Mouse (Mus musculus) intestine, embryonic 14.5 days (tissue): ENCODE data around the gene Olfr1044. TPM values are rescaled to one million over a fixed set of nuclear protein-coding genes. Genes with fewer than 3 reads are reported as not detected.
"Not testable (repeated sequence)": the region's sequence is repeated elsewhere in the genome, so short reads cannot be mapped to it uniquely, and the experiment has no call there.

Experiments used
- ATAC-seq: fragments of 200-750 bp; cut with Nextera tagmentation; replicated peaks from 2 replicates; pipeline ENCODE4 v1.8.0; 2017; ENCODE audit warnings: low read depth, moderate number of reproducible peaks, moderate TSS enrichment, moderate library complexity; ENCODE audit not compliant: low FRiP score, low TSS enrichment
- DNase-seq: peaks from one replicate; pipeline ENCODE4 v3.0.0-alpha.2; 2018; ENCODE audit warnings: low spot score
- H3K27ac ChIP-seq: fragments of 300-500 bp; sonication (generic); 2 replicates; pipeline ENCODE4 v1.5.1; 2014; ENCODE audit warnings: low read depth, mild to moderate bottlenecking, control low read depth
- H3K27me3 ChIP-seq: fragments of 300-500 bp; sonication (generic); replicated peaks from 2 replicates; pipeline ENCODE4 v1.6.1; 2014; ENCODE audit warnings: low read length, control low read depth; ENCODE audit not compliant: control insufficient read depth, insufficient read depth
- H3K36me3 ChIP-seq: fragments of 300-500 bp; sonication (generic); 2 replicates; pipeline ENCODE4 v1.6.1; 2014; ENCODE audit warnings: low read length, control low read depth; ENCODE audit not compliant: control insufficient read depth, insufficient read depth
- H3K4me1 ChIP-seq: fragments of 300-500 bp; sonication (generic); replicated peaks from 2 replicates; pipeline ENCODE4 v1.6.1; 2014; ENCODE audit warnings: low read length, control low read depth, mixed read lengths; ENCODE audit not compliant: control insufficient read depth, insufficient read depth
- H3K4me2 ChIP-seq: fragments of 300-500 bp; sonication (generic); 2 replicates; pipeline ENCODE4 v1.6.1; 2014; ENCODE audit warnings: low read length
- H3K4me3 ChIP-seq: fragments of 300-500 bp; sonication (generic); 2 replicates; pipeline ENCODE4 v1.5.1; 2014; ENCODE audit warnings: low read depth, low read length, control low read depth, mixed read lengths
- H3K9ac ChIP-seq: fragments of 300-500 bp; sonication (generic); 2 replicates; pipeline ENCODE4 v1.6.1; 2014; ENCODE audit warnings: mild to moderate bottlenecking, low read length
- H3K9me3 ChIP-seq: fragments of 300-500 bp; sonication (generic); 2 replicates; pipeline ENCODE4 v1.6.1; 2016; ENCODE audit warnings: low read length, control low read depth; ENCODE audit not compliant: control insufficient read depth
- WGBS: fragments of 180-500 bp; shearing (Covaris S2); extraction: QIAGEN DNeasy Blood & Tissue Kit; methylation state at CpG from one replicate; pipeline ENCODE4 v1.1.7; 2014; 5-methylcytosine and 5-hydroxymethylcytosine counted together
- polyA plus RNA-seq: library from polyadenylated mRNA; unstranded; fragments of >200 nt; fragmentation: Nextera tagmentation; extraction: Ambion mirVana; gene quantifications from 2 replicates; pipeline ENCODE4 v1.2.1, GENCODE M21; 2014

The Olfr1044 gene
- not detected in 2 replicates for polyA plus RNA-seq

DNA sequence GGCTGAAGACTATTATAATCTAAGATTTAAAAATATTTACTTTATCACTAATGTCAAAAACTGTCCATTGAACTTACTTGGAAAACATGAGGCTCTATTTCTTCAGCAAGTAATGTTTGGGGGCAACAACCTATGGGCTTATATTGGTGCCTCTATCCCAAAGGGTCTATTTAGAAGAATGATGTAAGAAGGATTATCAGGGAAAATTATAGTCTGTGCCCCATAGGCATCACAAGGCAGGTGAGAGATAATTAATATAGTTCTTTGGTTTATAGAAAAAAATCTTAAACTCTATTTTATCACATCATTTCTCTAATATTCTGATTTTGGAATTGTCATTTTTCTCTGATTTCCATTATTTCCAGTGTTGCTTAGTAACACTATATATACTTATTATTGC, at the start of gene Olfr1044:
Gene Olfr1044, minus strand, starts transcription at position 101 of the 400 bp plus-strand sequence.
- Histone ChIP-seq H3K9me3 (no peaks in the 10 kb centered on the region), H3K4me1 (no peaks in the 10 kb centered on the region), H3K36me3 (no peaks in the 10 kb centered on the region), H3K4me3 (no peak within 1 kb of the TSS), H3K27ac (no peak within 1 kb of the TSS), H3K4me2 (no peak within 1 kb of the TSS), H3K27me3 (no peaks in the 10 kb centered on the region), H3K9ac (no peak within 1 kb of the TSS)
- no peak for DNase-seq
- no peak for ATAC-seq

DNA sequence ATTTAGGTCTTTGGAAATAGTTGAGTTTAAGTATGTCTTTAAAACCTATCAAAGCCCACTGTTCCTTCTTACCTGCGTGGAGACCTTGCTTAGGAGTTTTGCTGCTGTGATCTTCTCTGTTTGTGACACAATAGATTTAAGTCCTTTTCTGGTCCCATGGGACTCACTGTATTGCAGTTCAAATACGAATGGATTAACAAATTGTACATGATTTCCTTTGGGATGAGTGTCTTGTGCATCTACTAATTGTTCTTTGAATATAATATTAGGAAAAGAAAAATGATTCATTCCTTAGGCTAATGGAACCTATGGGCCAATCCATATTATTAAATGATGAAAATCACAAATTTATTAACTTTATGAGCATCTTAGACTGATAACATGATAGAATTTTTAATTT, 41.6 kb upstream of the Olfr1044 start, which contains the start of gene Olfr1046:
Gene Olfr1046, minus strand, starts transcription at position 101 of the 400 bp plus-strand sequence.
- Histone ChIP-seq H3K36me3 (no peaks in the 10 kb centered on the region), H3K27ac (no peak within 1 kb of the TSS), H3K9ac (no peak within 1 kb of the TSS), H3K9me3 (no peaks in the 10 kb centered on the region), H3K4me2 (no peak within 1 kb of the TSS), H3K4me1 (no peaks in the 10 kb centered on the region), H3K4me3 (no peak within 1 kb of the TSS), H3K27me3 (no peaks in the 10 kb centered on the region)
- 70% methylated on average over 2 of the region's 2 CpGs for WGBS
- DNase-seq (no peak), ATAC-seq (no peak)

DNA sequence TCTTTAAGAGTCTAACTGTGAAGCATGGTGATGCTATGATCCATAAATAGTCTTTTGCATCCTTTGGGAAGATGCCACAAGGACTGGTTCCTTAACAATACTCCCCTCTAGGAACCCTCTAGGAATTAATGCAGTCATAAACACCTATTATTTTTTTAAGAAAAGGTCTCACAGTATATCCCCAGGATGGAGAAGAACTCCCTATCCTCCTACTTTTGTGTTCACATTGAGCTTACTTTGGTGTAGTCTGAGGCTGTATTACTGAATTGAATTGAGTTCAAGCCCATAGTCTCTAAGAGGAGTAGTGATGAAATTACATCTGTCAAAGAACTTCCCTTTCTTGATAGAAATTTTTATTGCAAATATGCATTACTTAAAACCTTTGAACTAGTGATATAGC, 25.3 kb upstream of the Olfr1044 start, which contains the start of gene Olfr1045:
Gene Olfr1045, minus strand, starts transcription at position 101 of the 400 bp plus-strand sequence.
- Histone ChIP-seq H3K27ac (no peak within 1 kb of the TSS), H3K4me3 (no peak within 1 kb of the TSS), H3K4me1 (no peaks in the 10 kb centered on the region), H3K4me2 (no peak within 1 kb of the TSS), H3K9ac (no peak within 1 kb of the TSS), H3K27me3 (no peaks in the 10 kb centered on the region), H3K36me3 (no peaks in the 10 kb centered on the region), H3K9me3 (no peaks in the 10 kb centered on the region)
- ATAC-seq = no peak
- no peak for DNase-seq

DNA sequence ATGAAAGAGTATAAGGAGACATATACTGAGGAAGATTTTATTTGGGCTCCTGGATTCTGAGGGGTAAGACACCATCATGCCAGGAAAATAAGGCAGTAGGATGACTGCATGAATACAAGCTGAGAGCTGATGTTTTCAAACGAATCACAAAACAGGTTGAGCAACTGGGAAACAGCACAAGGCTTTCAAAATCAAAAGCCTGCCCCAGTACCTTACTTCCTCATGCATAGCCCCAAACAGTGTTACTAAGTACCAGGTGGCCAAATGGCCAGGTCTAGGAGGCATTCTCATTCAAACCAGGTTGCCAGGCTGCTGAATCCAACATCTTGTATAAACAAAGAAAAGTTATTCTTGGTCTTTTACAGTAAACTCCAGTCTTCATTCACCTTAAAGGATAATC, 18.2 kb upstream of the Olfr1044 start:
- Histone ChIP-seq H3K27me3 (no peaks in the 10 kb centered on the region), H3K4me2 (no peak overlapping the region), H3K27ac (no peak overlapping the region), H3K9me3 (no peaks in the 10 kb centered on the region), H3K4me3 (no peak overlapping the region), H3K4me1 (no peaks in the 10 kb centered on the region), H3K9ac (no peak overlapping the region), H3K36me3 (no peaks in the 10 kb centered on the region)
- no peak for DNase-seq
- no peak for ATAC-seq
- WGBS = 53% methylated on average over 1 of the region's 1 CpGs

GRCm38 (mm10) chr2:86185583-86185982, 8.0 kb upstream of the Olfr1044 start, which contains the start of gene Olfr52:
TSS of gene Olfr52 (minus strand) at chr2:86185683.
- H3K27ac ChIP-seq = no peak within 1 kb of the TSS
- no peak for DNase-seq
- no peaks in the 10 kb centered on the region for H3K4me1 ChIP-seq
- no peak within 1 kb of the TSS for H3K4me3 ChIP-seq
- no peaks in the 10 kb centered on the region for H3K27me3 ChIP-seq
- H3K36me3 ChIP-seq = no peaks in the 10 kb centered on the region
- no peaks in the 10 kb centered on the region for H3K9me3 ChIP-seq
- H3K4me2 ChIP-seq = no peak within 1 kb of the TSS
- no peak for ATAC-seq
- no peak within 1 kb of the TSS for H3K9ac ChIP-seq

- ATAC-seq (no peak), DNase-seq (no peak)
- 84% methylated on average over 3 of the region's 3 CpGs for WGBS
- H3K27me3 ChIP-seq = no peaks in the 10 kb centered on the region
- H3K36me3 ChIP-seq = no peaks in the 10 kb centered on the region
- no peak overlapping the region for H3K27ac ChIP-seq
- no peaks in the 10 kb centered on the region for H3K9me3 ChIP-seq
- H3K4me2 ChIP-seq = no peak overlapping the region
- no peaks in the 10 kb centered on the region for H3K4me1 ChIP-seq
- no peak overlapping the region for H3K9ac ChIP-seq
- H3K4me3 ChIP-seq = no peak overlapping the region
Measured at GRCm38 (mm10) chr2:86179950-86180349, 2.3 kb upstream of the Olfr1044 start.

GRCm38 (mm10) chr2:86175422-86175821, 2.2 kb downstream of the Olfr1044 start:
- H3K27ac ChIP-seq, H3K27me3 ChIP-seq, H3K4me1 ChIP-seq, H3K9me3 ChIP-seq, H3K4me3 ChIP-seq, H3K4me2 ChIP-seq, H3K36me3 ChIP-seq, H3K9ac ChIP-seq, ATAC-seq, DNase-seq: not testable (repeated sequence)
- WGBS = 73% methylated on average over 7 of the region's 7 CpGs

DNA sequence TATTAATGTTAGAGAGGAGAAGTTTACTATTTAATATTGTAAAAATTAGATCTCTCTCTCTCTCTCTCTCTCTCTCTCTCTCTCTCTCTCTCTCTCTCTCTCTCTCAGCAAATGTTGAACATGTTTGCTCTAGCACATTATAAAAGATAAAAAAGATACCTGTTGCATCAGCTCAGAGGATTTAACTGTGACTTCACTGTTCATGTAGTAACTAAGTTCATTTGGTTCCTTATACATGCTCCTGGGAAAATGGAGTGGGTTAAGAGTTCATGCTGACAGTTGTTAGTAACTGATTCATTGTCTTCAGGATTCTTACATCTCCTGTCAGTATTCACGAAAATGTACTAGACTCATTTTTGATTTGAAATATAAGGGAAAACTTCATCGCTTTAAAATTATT, 10.2 kb downstream of the Olfr1044 start, which contains the start of gene Olfr1043:
Gene Olfr1043, minus strand, starts transcription at position 101 of the 400 bp plus-strand sequence.
- ATAC-seq = no peak
- no peak within 1 kb of the TSS for H3K27ac ChIP-seq
- H3K9me3 ChIP-seq = no peaks in the 10 kb centered on the region
- H3K4me3 ChIP-seq = no peak within 1 kb of the TSS
- DNase-seq = no peak
- no peaks in the 10 kb centered on the region for H3K27me3 ChIP-seq
- no peaks in the 10 kb centered on the region for H3K4me1 ChIP-seq
- no peaks in the 10 kb centered on the region for H3K36me3 ChIP-seq
- H3K9ac ChIP-seq = no peak within 1 kb of the TSS
- 87% methylated on average over 2 of the region's 2 CpGs for WGBS
- no peak within 1 kb of the TSS for H3K4me2 ChIP-seq

DNA sequence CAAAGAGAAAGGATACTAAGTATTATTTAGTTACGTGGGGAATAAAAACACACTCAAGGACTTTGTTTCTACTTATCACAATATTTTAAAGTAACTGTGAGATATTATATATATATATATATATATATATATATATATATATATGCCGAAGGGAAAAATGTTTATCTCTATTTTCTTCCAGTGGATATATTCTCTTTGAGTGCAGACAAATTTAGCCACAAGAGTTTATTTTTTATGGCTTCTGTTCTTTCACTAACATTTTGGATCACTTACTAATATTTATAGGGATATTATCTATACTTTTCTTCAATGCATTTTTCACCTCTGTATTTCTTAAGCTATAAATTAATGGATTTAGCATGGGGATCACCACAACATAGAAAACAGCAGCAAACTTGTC, 15.9 kb downstream of the Olfr1044 start, which contains the start of gene Olfr1042:
Gene Olfr1042, minus strand, starts transcription at position 101 of the 400 bp plus-strand sequence.
- Histone ChIP-seq H3K4me2 (no peak within 1 kb of the TSS), H3K9me3 (no peaks in the 10 kb centered on the region), H3K9ac (no peak within 1 kb of the TSS), H3K4me3 (no peak within 1 kb of the TSS), H3K36me3 (no peaks in the 10 kb centered on the region), H3K4me1 (no peaks in the 10 kb centered on the region), H3K27ac (no peak within 1 kb of the TSS), H3K27me3 (no peaks in the 10 kb centered on the region)
- 86% methylated on average over 2 of the region's 2 CpGs for WGBS
- no peak for ATAC-seq
- no peak for DNase-seq
